Mouse (Mus musculus) kidney, adult 2 months (tissue): ENCODE results near the gene Itpr3.

Experiments
- CTCF ChIP-seq: fragments of 200-500 bp; conservative IDR thresholded peaks from 2 replicates; pipeline ENCODE4 v1.5.1; 2011; ENCODE audit warnings: low read depth, mild to moderate bottlenecking, control low read depth, low read length, moderate library complexity, mixed read lengths; ENCODE audit not compliant: insufficient read depth, insufficient read length
- POLR2A ChIP-seq: fragments of 200-500 bp; IDR thresholded peaks from one replicate; pipeline ENCODE4 v1.6.1; 2011; ENCODE audit warnings: low read depth, low read length, control low read depth

- TF ChIP-seq POLR2A = no peak
- TF ChIP-seq CTCF = no peak
These were observed 74.1 kb downstream of the Itpr3 start for GRCm38 (mm10) chr17:27131240-27131665.
